Mouse (Mus musculus) bone marrow macrophage, adult 2 months (primary cell): Measurements from ENCODE around the gene Sec14l4. TPM values are rescaled to one million over a fixed set of nuclear protein-coding genes. Genes with fewer than 3 reads are reported as not detected.

Experiments
- H3K27ac ChIP-seq: 2 replicates; pipeline ENCODE4 v1.5.1; 2012; ENCODE audit warnings: low read depth, low read length; ENCODE audit not compliant: insufficient read depth
- H3K4me1 ChIP-seq: 2 replicates; pipeline ENCODE4 v1.6.1; 2012; ENCODE audit warnings: low read length; ENCODE audit not compliant: control insufficient read depth, insufficient read depth
- H3K4me3 ChIP-seq: 2 replicates; pipeline ENCODE4 v1.5.1; 2012; ENCODE audit warnings: mild to moderate bottlenecking, low read length, moderate library complexity; ENCODE audit not compliant: insufficient read depth
- CTCF ChIP-seq: IDR thresholded peaks from 2 replicates; pipeline ENCODE4 v1.5.1; 2012; ENCODE audit warnings: low read depth, mild to moderate bottlenecking, low read length, moderate library complexity
- POLR2A ChIP-seq: IDR thresholded peaks from 2 replicates; pipeline ENCODE4 v1.6.1; 2012; ENCODE audit warnings: mild to moderate bottlenecking, low read depth, low read length, borderline replicate concordance
- polyA plus RNA-seq: library from polyadenylated mRNA; stranded (reverse); fragments of >200 nt; gene quantifications from 2 replicates; pipeline ENCODE4 v1.2.4, GENCODE M21; 2012; ENCODE audit not compliant: missing spikeins, insufficient read depth, insufficient read length

The Sec14l4 gene
- polyA plus RNA-seq, 1 experiment: not detected

GRCm38 (mm10) chr11:4096054-4096984 lies 65.1 kb downstream of the Sec14l4 start:
- Histone ChIP-seq H3K4me3 (peak overlapping the region; percentile 68), H3K27ac (peak overlapping the region; percentile 61), H3K4me1 (peaks cover 9% of the 10 kb centered on the region)
- no peak for TF ChIP-seq CTCF
- TF ChIP-seq POLR2A: no peak

GRCm38 (mm10) chr11:4097091-4097621 lies 65.9 kb downstream of the Sec14l4 start:
- TF ChIP-seq POLR2A: no peak
- no peak for TF ChIP-seq CTCF
- peaks cover 9% of the 10 kb centered on the region for H3K4me1 ChIP-seq
- H3K27ac ChIP-seq: peak overlapping the region; percentile 60
- H3K4me3 ChIP-seq: peak overlapping the region; percentile 68

Other genes starting within 250 kb of the Sec14l4 start
- gene Osbp2, start 167.6 kb upstream of the Sec14l4 start, polyA plus RNA-seq: 0.59 and 0.87 TPM in 2 replicates
- 0.21 and 0.31 TPM in 2 replicates for gene 4921536K21Rik, start 136.4 kb upstream of the Sec14l4 start, polyA plus RNA-seq
- gene Dusp18, start 136.2 kb upstream of the Sec14l4 start, polyA plus RNA-seq: 1.9 and 2.2 TPM in 2 replicates
- gene Slc35e4, start 116.8 kb upstream of the Sec14l4 start, polyA plus RNA-seq: 9.6 and 9.7 TPM in 2 replicates
- gene Tcn2, start 99.3 kb upstream of the Sec14l4 start, polyA plus RNA-seq: 107 and 117 TPM in 2 replicates
- 58.8 and 73.7 TPM in 2 replicates for gene Pes1, start 67.5 kb upstream of the Sec14l4 start, polyA plus RNA-seq
- not detected in 2 replicates for gene 4930556J24Rik, start 54.7 kb upstream of the Sec14l4 start, polyA plus RNA-seq
- gene Gal3st1, start 47.8 kb upstream of the Sec14l4 start, polyA plus RNA-seq: not detected in 2 replicates
- gene Sec14l3, start 33.4 kb downstream of the Sec14l4 start, polyA plus RNA-seq: not detected in 2 replicates
- gene Mtfp1, start 64.0 kb downstream of the Sec14l4 start, polyA plus RNA-seq: 0.76 and 0.78 TPM in 2 replicates
- not detected in 2 replicates for gene Sec14l2, start 92.0 kb downstream of the Sec14l4 start, polyA plus RNA-seq
- 15.4 and 21.2 TPM in 2 replicates for gene Rnf215, start 103.7 kb downstream of the Sec14l4 start, polyA plus RNA-seq
- 1.8 and 2.3 TPM in 2 replicates for gene Ccdc157, start 128.8 kb downstream of the Sec14l4 start, polyA plus RNA-seq
- 21.1 and 23.1 TPM in 2 replicates for gene Sf3a1, start 128.9 kb downstream of the Sec14l4 start, polyA plus RNA-seq
- 16.2 and 17.8 TPM in 2 replicates for gene Tbc1d10a, start 155.3 kb downstream of the Sec14l4 start, polyA plus RNA-seq
- 4.1 and 5.4 TPM in 2 replicates for gene Castor1, start 186.8 kb downstream of the Sec14l4 start, polyA plus RNA-seq
- 5.3 and 6.2 TPM in 2 replicates for gene Osm, start 205.0 kb downstream of the Sec14l4 start, polyA plus RNA-seq
- gene Lif, start 226.1 kb downstream of the Sec14l4 start, polyA plus RNA-seq: 0.21 TPM in 1 of 2 replicates, not detected in the other